Mouse (Mus musculus) embryonic fibroblast, embryonic 13.5 days (primary cell): ENCODE measurements around the gene Gm17027. TPM values are rescaled to one million over a fixed set of nuclear protein-coding genes. Genes with fewer than 3 reads are reported as not detected.
"Not testable (repeated sequence)": the region's sequence is repeated elsewhere in the genome, so short reads cannot be mapped to it uniquely, and the experiment has no call there.

Experiments used
- H3K27ac ChIP-seq: 2 replicates; pipeline ENCODE4 v1.5.1; 2012; ENCODE audit warnings: low read length, control low read depth, inconsistent platforms; ENCODE audit not compliant: insufficient read depth
- H3K4me1 ChIP-seq: 2 replicates; pipeline ENCODE4 v1.6.1; 2011; ENCODE audit warnings: low read length; ENCODE audit not compliant: control insufficient read depth, insufficient read depth
- H3K4me3 ChIP-seq: 2 replicates; pipeline ENCODE4 v1.5.1; 2011; ENCODE audit warnings: mild to moderate bottlenecking, control low read depth, low read length; ENCODE audit not compliant: insufficient read depth
- polyA plus RNA-seq: library from polyadenylated mRNA; stranded (reverse); fragments of >200 nt; gene quantifications from 2 replicates; pipeline ENCODE4 v1.2.4, GENCODE M21; 2011; ENCODE audit warnings: low read depth; ENCODE audit not compliant: missing spikeins, insufficient read length

Gm17027 gene
- not detected in 2 replicates for polyA plus RNA-seq

DNA sequence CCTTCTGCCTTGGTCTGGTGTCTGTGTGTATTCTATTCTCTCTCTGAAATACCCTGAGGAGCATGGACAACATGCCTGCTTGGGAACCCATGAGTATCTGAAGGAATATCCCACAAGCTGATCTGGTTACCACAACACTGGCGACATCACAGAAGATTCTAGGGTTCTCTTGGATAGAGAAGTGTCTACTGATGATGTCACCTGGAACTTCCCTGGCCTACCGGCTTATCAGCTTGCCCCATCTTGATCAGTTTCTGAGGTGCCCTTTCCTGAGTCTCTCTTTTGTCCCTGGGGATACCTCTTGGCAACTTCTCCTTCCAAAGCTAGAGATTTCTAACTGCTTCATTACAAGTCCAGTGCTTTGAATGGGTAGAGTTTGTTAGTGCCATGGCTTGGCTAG, at the start of gene Gm17027:
Gm17027 (minus strand) TSS at position 101 of the 400 bp plus-strand sequence.
- not testable (repeated sequence) for H3K4me1 ChIP-seq, H3K4me3 ChIP-seq, H3K27ac ChIP-seq

DNA sequence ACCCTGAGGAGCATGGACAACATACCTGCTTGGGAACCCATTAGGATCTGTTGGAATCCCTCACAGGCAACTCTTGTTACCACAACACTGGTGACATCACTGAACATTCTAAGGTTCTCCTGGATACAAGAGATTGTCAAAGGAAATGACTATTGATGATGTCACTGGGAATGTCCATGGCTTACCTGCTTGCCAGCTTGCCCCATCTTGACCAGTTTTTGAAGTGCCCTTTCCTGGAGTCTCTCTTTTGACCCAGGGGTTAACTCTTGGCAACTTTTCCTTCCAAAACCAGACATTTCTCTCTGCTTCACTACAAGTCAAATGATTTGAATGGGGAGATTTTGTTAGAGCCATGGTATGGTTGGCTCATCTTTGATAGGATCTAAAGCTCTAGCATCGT, 28.3 kb upstream of the Gm17027 start, which contains the start of gene Gm3573:
Gm3573 (minus strand) TSS at position 101 of the 400 bp plus-strand sequence.
- H3K27ac ChIP-seq, H3K4me1 ChIP-seq, H3K4me3 ChIP-seq: not testable (repeated sequence)

DNA sequence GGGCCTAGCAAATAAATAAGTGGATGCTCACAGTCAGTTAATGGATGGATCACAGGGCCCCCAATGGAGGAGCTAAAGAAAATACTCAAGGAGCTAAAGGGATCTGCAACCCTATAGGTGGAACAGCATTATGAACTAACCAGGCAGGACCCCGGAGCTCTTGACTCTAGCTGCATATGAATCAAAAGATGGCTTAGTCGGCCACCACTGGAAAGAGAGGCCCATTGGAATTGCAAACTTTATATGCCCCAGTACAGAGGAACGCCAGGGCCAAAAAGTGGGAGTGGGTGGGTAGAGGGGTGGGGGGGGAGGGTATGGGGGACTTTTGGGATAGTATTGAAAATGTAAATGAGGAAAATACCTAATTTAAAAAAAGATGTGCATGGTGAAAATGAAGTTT, 21.5 kb upstream of the Gm17027 start:
- H3K27ac ChIP-seq, H3K4me3 ChIP-seq, H3K4me1 ChIP-seq: not testable (repeated sequence)

DNA sequence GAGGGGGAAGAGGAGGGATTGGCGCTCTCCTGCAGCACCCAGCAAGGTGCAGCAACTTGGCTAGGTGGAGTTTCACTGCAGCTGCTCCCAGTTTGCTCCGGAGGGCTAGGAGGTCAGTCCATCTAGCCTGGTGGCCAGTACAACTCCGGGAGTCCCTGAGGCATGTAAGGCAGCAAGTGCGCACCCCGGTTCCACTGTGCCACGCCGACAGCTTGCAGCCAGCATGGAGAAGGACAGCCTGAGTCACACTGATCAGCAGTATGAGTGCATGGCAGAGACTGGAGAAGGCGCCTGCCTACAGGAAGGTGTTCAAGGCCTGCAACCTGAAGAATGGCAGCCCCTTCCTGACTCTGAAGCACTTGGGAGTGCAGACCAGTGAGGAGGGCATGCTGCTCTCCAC, 27.9 kb downstream of the Gm17027 start:
- H3K4me1 ChIP-seq, H3K27ac ChIP-seq: not testable (repeated sequence)

DNA sequence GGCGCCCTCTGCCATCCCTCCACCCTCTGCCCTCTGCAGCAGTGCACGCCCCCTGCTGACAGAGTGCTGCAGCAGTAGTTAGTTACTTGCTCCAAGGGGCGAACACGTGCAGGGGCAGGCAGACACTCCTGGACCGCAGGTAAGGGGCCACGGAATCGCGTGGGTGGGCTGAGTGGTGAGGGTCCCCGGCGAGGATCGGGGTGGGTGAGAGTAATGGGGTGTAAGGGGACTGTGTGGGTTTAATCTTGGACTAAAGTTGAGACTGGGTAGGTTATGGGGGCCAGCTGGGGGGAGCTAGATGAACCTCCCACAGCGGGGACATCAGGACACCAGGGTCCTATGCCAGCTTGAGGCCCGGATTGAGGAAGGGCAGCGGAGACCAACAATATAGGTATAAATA, 28.6 kb downstream of the Gm17027 start:
- H3K4me1 ChIP-seq, H3K27ac ChIP-seq, H3K4me3 ChIP-seq: not testable (repeated sequence)

More for the DNA sequence above, 27.9 kb downstream of the Gm17027 start:
- not testable (repeated sequence) for H3K4me3 ChIP-seq

DNA sequence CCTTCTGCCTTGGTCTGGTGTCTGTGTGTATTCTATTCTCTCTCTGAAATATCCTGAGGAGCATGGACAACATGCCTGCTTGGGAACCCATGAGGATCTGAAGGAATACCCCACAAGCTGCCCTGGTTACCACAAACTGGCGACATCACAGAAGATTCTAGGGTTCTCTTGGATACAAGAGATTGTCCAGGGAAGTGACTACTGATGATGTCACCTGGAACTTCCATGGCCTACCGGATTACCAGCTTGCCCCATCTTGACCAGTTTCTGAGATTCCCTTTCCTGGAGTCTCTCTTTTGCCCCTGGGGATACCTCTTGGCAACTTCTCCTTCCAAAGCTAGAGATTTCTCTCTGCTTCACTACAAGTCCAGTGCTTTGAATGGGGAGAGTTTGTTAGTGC, 45.2 kb downstream of the Gm17027 start, which contains the start of gene Gm7951:
Gm7951 (minus strand) TSS at position 101 of the 400 bp plus-strand sequence.
- not testable (repeated sequence) for H3K4me1 ChIP-seq, H3K27ac ChIP-seq, H3K4me3 ChIP-seq

Other genes with a start within 250 kb of the Gm17027 start
- not detected in 2 replicates for gene 1700049E17Rik1, start 237.7 kb downstream of the Gm17027 start, polyA plus RNA-seq
- gene 1700024B05Rik, start 218.6 kb downstream of the Gm17027 start, polyA plus RNA-seq: not detected in 2 replicates
- gene Gm6401, start 194.7 kb downstream of the Gm17027 start, polyA plus RNA-seq: not detected in 2 replicates
- not detected in 2 replicates for gene Gm3543, start 179.3 kb downstream of the Gm17027 start, polyA plus RNA-seq
- gene Gm7951, start 45.3 kb downstream of the Gm17027 start, polyA plus RNA-seq: not detected in 2 replicates
- gene Gm3573, start 28.2 kb upstream of the Gm17027 start, polyA plus RNA-seq: not detected in 2 replicates
- gene Gm17026, start 97.4 kb upstream of the Gm17027 start, polyA plus RNA-seq: not detected in 2 replicates
- not detected in 2 replicates for gene Gm9611, start 134.7 kb upstream of the Gm17027 start, polyA plus RNA-seq
- not detected in 2 replicates for gene Gm7995, start 147.6 kb upstream of the Gm17027 start, polyA plus RNA-seq